Mouse (Mus musculus): Measurements from ENCODE around the gene Cmtm5. TPM values are rescaled to one million over a fixed set of nuclear protein-coding genes. Genes with fewer than 3 reads are reported as not detected.

Cmtm5 gene
- total and polyA plus RNA-seq, 2 experiments from 2014 or later, result 0.34 to 8.1 TPM

GRCm38 (mm10) chr14:54900383-54900782 lies 35.7 kb upstream of the Cmtm5 start:
- H3K4me3 ChIP-seq (ENCODE audit: low read depth, low read length), result no peak overlapping the region
- H3K4me1 ChIP-seq (ENCODE audit: control insufficient read depth, insufficient read depth), result peaks cover 3% of the 10 kb centered on the region
- no peak overlapping the region for H3K27ac ChIP-seq (ENCODE audit: low read depth)
- H3K4me2 ChIP-seq (ENCODE audit: low read depth, low read length), result no peak overlapping the region
- ATAC-seq (ENCODE audit: insufficient read depth, low read depth), result peak; percentile 82
- 1% methylated on average over 3 of the region's 3 CpGs for WGBS
- TF ChIP-seq EP300 (IDR thresholded peaks at IDR 0.05; ENCODE audit: low read depth), result 0 out of 2 replicates have a peak, but pooled peaks have one; percentile 44
- TF ChIP-seq CTCF (IDR thresholded peaks at IDR 0.05; ENCODE audit: low read depth), result peak; percentile 85
- DNase-seq (ENCODE audit: low spot score), result peak; percentile 83
- H3K9me3 ChIP-seq (replicated peaks; ENCODE audit: control insufficient read depth, low read length), result no peaks in the 10 kb centered on the region
- no peaks in the 10 kb centered on the region for H3K27me3 ChIP-seq (ENCODE audit: control insufficient read depth, insufficient read depth, low read length)
- no peak overlapping the region for H3K9ac ChIP-seq (replicated peaks; ENCODE audit: low read depth, low read length)
- peaks cover 37% of the 10 kb centered on the region for H3K36me3 ChIP-seq (replicated peaks; ENCODE audit: control insufficient read depth, insufficient read depth, low read length)

GRCm38 (mm10) chr14:54903641-54904040 lies 32.4 kb upstream of the Cmtm5 start:
- H3K9ac ChIP-seq (replicated peaks; ENCODE audit: low read depth, low read length), result no peak overlapping the region
- no peaks in the 10 kb centered on the region for H3K9me3 ChIP-seq (replicated peaks; ENCODE audit: control insufficient read depth, low read length)
- H3K36me3 ChIP-seq (replicated peaks; ENCODE audit: control insufficient read depth, insufficient read depth, low read length), result peaks cover 15% of the 10 kb centered on the region
- H3K27me3 ChIP-seq (ENCODE audit: control insufficient read depth, insufficient read depth, low read length), result no peaks in the 10 kb centered on the region
- ATAC-seq (ENCODE audit: insufficient read depth, low read depth) (no peak), DNase-seq (ENCODE audit: low spot score) (no peak)
- no peak overlapping the region for H3K4me2 ChIP-seq (ENCODE audit: low read depth, low read length)
- no peak overlapping the region for H3K4me3 ChIP-seq (ENCODE audit: low read depth, low read length)
- H3K4me1 ChIP-seq (ENCODE audit: control insufficient read depth, insufficient read depth), result no peaks in the 10 kb centered on the region
- H3K27ac ChIP-seq (ENCODE audit: low read depth), result no peak overlapping the region
- TF ChIP-seq EP300 (IDR thresholded peaks at IDR 0.05; ENCODE audit: low read depth) (no peak), CTCF (IDR thresholded peaks at IDR 0.05; ENCODE audit: low read depth) (no peak)
- whole genome bisulfite sequencing, result 93% methylated on average over 4 of the region's 4 CpGs

- no peak for ATAC-seq (ENCODE audit: insufficient read depth, low read depth)
Measured at GRCm38 (mm10) chr14:54908682-54909081, 27.4 kb upstream of the Cmtm5 start.

GRCm38 (mm10) chr14:54912109-54912850 lies 23.8 kb upstream of the Cmtm5 start:
- H3K27ac ChIP-seq (ENCODE audit: low read depth), result no peak overlapping the region; the same call in 1 of the 2 replicates
- WGBS, result 4% methylated on average over 55 of the region's 69 CpGs
- H3K9ac ChIP-seq (replicated peaks; ENCODE audit: low read depth, low read length), result peak overlapping the region; percentile 76
- H3K4me2 ChIP-seq (ENCODE audit: low read depth, low read length), result peak overlapping the region; percentile 99
- ATAC-seq (ENCODE audit: insufficient read depth, low read depth) (peak; percentile 56), DNase-seq (ENCODE audit: low spot score) (no peak)
- no peak for TF ChIP-seq EP300 (IDR thresholded peaks at IDR 0.05; ENCODE audit: low read depth)
- no peak for TF ChIP-seq CTCF (IDR thresholded peaks at IDR 0.05; ENCODE audit: low read depth)
- H3K4me1 ChIP-seq (ENCODE audit: control insufficient read depth, insufficient read depth), result peaks cover 6% of the 10 kb centered on the region
- peak overlapping the region; percentile 84 for H3K4me3 ChIP-seq (ENCODE audit: low read depth, low read length)
- peaks cover 14% of the 10 kb centered on the region; the same call in 1 of the 2 replicates for H3K36me3 ChIP-seq (replicated peaks; ENCODE audit: control insufficient read depth, insufficient read depth, low read length)
- no peaks in the 10 kb centered on the region for H3K27me3 ChIP-seq (ENCODE audit: control insufficient read depth, insufficient read depth, low read length)
- no peaks in the 10 kb centered on the region for H3K9me3 ChIP-seq (replicated peaks; ENCODE audit: control insufficient read depth, low read length)

More at GRCm38 (mm10) chr14:54908682-54909081, 27.4 kb upstream of the Cmtm5 start:
- Histone ChIP-seq H3K4me3 (ENCODE audit: low read depth, low read length) (no peak overlapping the region), H3K4me1 (ENCODE audit: control insufficient read depth, insufficient read depth) (peaks cover 6% of the 10 kb centered on the region), H3K27me3 (ENCODE audit: control insufficient read depth, insufficient read depth, low read length) (no peaks in the 10 kb centered on the region), H3K4me2 (ENCODE audit: low read depth, low read length) (no peak overlapping the region), H3K27ac (ENCODE audit: low read depth) (no peak overlapping the region), H3K9ac (replicated peaks; ENCODE audit: low read depth, low read length) (no peak overlapping the region), H3K36me3 (replicated peaks; ENCODE audit: control insufficient read depth, insufficient read depth, low read length) (peaks cover 9% of the 10 kb centered on the region; the same call in 1 of the 2 replicates), H3K9me3 (replicated peaks; ENCODE audit: control insufficient read depth, low read length) (no peaks in the 10 kb centered on the region)
- TF ChIP-seq CTCF (IDR thresholded peaks at IDR 0.05; ENCODE audit: low read depth), result no peak
- TF ChIP-seq EP300 (IDR thresholded peaks at IDR 0.05; ENCODE audit: low read depth), result no peak
- no peak for DNase-seq (ENCODE audit: low spot score)
- 77% methylated on average over 7 of the region's 7 CpGs for WGBS

- peak; percentile 71 for DNase-seq (ENCODE audit: low spot score)
- peak within 1 kb of the TSS; percentile 99 for H3K4me2 ChIP-seq (ENCODE audit: low read depth, low read length)
Measured at GRCm38 (mm10) chr14:54912886-54913285, 23.2 kb upstream of the Cmtm5 start, which contains the start of gene Slc22a17. Gene Slc22a17 (minus strand): TSS chr14:54913132.

More at GRCm38 (mm10) chr14:54912886-54913285, 23.2 kb upstream of the Cmtm5 start, which contains the start of gene Slc22a17:
- peak; percentile 88 for ATAC-seq (ENCODE audit: insufficient read depth, low read depth)
- H3K9ac ChIP-seq (replicated peaks; ENCODE audit: low read depth, low read length), result peak within 1 kb of the TSS; percentile 76
- no peak within 1 kb of the TSS; the same call in 1 of the 2 replicates for H3K27ac ChIP-seq (ENCODE audit: low read depth)
- 0 out of 2 replicates have a peak, but pooled peaks cover 12% of the 10 kb centered on the region for H3K36me3 ChIP-seq (replicated peaks; ENCODE audit: control insufficient read depth, insufficient read depth, low read length)
- H3K4me1 ChIP-seq (ENCODE audit: control insufficient read depth, insufficient read depth), result peaks cover 6% of the 10 kb centered on the region
- no peaks in the 10 kb centered on the region for H3K27me3 ChIP-seq (ENCODE audit: control insufficient read depth, insufficient read depth, low read length)
- WGBS, result 1% methylated on average over 27 of the region's 28 CpGs
- no peaks in the 10 kb centered on the region for H3K9me3 ChIP-seq (replicated peaks; ENCODE audit: control insufficient read depth, low read length)
- H3K4me3 ChIP-seq (ENCODE audit: low read depth, low read length), result peak within 1 kb of the TSS; percentile 84
- TF ChIP-seq CTCF (IDR thresholded peaks at IDR 0.05; ENCODE audit: low read depth) (no peak), EP300 (IDR thresholded peaks at IDR 0.05; ENCODE audit: low read depth) (no peak)
